Mouse (Mus musculus) C2C12 (cell line): ENCODE results near the gene Itih4. TPM values are rescaled to one million over a fixed set of nuclear protein-coding genes. Genes with fewer than 3 reads are reported as not detected.

Experiments used
- H3K27me3 ChIP-seq: one replicate; pipeline ENCODE4 v1.6.1; 2011; ENCODE audit not compliant: control insufficient read depth, insufficient read depth, insufficient read length
- H3K36me3 ChIP-seq: one replicate; pipeline ENCODE4 v1.6.1; 2011; ENCODE audit not compliant: control insufficient read depth, insufficient read depth
- H3K4me3 ChIP-seq: one replicate; pipeline ENCODE4 v1.5.1; 2011; ENCODE audit warnings: mild to moderate bottlenecking, control low read depth; ENCODE audit not compliant: poor library complexity, insufficient read depth, severe bottlenecking
- H3K79me2 ChIP-seq: one replicate; pipeline ENCODE4 v1.6.1; 2011; ENCODE audit not compliant: control insufficient read depth, insufficient read depth
- H3K79me3 ChIP-seq: one replicate; pipeline ENCODE4 v1.6.1; 2011; ENCODE audit warnings: low read depth, control low read depth
- H3ac ChIP-seq: one replicate; pipeline ENCODE3; 2011; ENCODE audit warnings: low read depth; ENCODE audit not compliant: control insufficient read depth, insufficient read length
- CEBPB ChIP-seq: IDR thresholded peaks from one replicate; pipeline ENCODE4 v1.6.1; 2011; ENCODE audit warnings: low read depth, mild to moderate bottlenecking, control low read depth, moderate library complexity
- CTCF ChIP-seq: IDR thresholded peaks from one replicate; pipeline ENCODE4 v1.5.1; 2011; ENCODE audit not compliant: control insufficient read depth, insufficient read depth, insufficient read length
- FOSL1 ChIP-seq: IDR thresholded peaks from one replicate; pipeline ENCODE4 v1.8.0; 2011; ENCODE audit warnings: mild to moderate bottlenecking, low read length; ENCODE audit not compliant: poor library complexity, insufficient read depth, severe bottlenecking
- MAX ChIP-seq: IDR thresholded peaks from one replicate; pipeline ENCODE4 v1.6.1; 2011; ENCODE audit warnings: mild to moderate bottlenecking, control low read depth
- MYOD1 ChIP-seq: IDR thresholded peaks from one replicate; pipeline ENCODE4 v1.6.1; 2011; ENCODE audit warnings: low read depth; ENCODE audit not compliant: control insufficient read depth, insufficient read length
- MYOG ChIP-seq: IDR thresholded peaks from one replicate; pipeline ENCODE4 v1.6.1; 2011; ENCODE audit not compliant: control insufficient read depth, insufficient read length; ENCODE audit errors: extremely low read depth
- USF1 ChIP-seq: IDR thresholded peaks from one replicate; pipeline ENCODE4 v1.6.1; 2011; ENCODE audit warnings: low read depth, mild to moderate bottlenecking, control low read depth, moderate library complexity
- polyA plus RNA-seq: library from polyadenylated mRNA; unstranded; fragments of >200 nt; fragmentation: generic; extraction: Trizol; gene quantifications from one replicate; pipeline ENCODE4 v1.2.1, GENCODE M21; 2012; ENCODE audit warnings: missing spikeins

Gene Itih4
- polyA plus RNA-seq, 1 experiment: 0.11 TPM

DNA sequence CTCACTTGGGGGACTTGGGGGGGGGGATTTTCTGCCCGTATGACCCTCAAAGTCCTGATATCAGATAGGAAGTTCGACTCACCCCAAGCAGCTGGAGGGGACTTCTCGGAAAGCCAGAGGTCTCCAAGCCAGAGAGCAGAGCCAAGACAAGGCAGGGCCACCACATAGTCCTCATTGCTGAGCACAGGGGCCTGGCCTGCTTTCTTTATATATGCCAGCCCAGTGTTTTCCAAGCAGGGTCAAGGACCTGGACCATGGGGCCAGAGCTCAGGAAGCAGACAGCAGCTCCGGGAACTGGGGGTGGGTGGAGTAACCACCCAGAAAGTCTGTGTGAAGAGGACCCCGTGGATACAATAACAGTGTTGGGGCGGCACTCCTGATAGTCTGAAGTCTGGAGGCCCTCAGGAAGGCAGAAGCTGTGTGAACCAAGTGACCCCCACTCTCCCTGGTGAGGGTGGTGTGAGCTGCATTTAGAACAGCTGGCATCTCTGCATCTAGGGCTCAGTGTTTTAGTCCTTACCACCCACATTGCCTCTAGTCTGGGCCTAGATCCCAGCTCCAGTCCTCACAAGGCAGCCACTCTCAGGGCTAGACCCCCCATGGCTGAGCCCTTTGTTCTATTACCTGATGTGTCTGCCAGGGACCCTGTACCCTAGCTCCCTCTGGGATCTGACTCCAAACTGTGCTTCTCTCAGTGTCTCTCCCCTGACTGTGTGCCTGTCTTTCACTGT, 37.3 kb downstream of the Itih4 start, which contains the start of gene Itih3:
TSS of gene Itih3 (minus strand) at position 386 of the 731 bp plus-strand sequence.
- Histone ChIP-seq H3K79me3 (no peaks in the 10 kb centered on the region), H3ac (no peak within 1 kb of the TSS), H3K27me3 (no peaks in the 10 kb centered on the region), H3K36me3 (no peaks in the 10 kb centered on the region), H3K4me3 (no peak within 1 kb of the TSS), H3K79me2 (no peaks in the 10 kb centered on the region)
- TF ChIP-seq MYOG (no peak), CTCF (no peak), CEBPB (no peak), USF1 (no peak), MYOD1 (no peak), MAX (no peak), FOSL1 (no peak)

DNA sequence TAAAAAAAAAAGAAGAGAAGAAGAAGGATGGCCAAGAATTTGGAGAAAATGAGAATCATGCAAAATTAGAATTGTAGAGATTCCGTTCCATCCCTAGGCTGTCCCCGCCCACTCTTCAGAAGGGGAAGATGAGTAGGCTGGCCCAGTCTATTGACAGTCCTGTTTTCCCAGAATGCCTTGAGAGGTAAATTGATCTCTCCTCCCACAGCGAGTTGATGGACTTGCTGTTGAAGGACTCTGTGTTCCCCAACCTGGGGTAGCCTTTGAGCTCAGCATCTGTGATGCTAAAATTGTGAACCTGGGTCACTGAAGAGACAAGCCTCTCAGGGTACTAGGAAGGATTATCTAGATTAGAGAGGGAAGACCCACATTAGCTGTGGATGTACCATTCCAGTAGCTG, 39.2 kb downstream of the Itih4 start:
- no peak overlapping the region for H3K4me3 ChIP-seq
- no peaks in the 10 kb centered on the region for H3K79me2 ChIP-seq
- no peak overlapping the region for H3ac ChIP-seq
- TF ChIP-seq MYOG (no peak), CTCF (no peak), MAX (no peak), USF1 (no peak), MYOD1 (no peak), FOSL1 (no peak), CEBPB (no peak)
- H3K27me3 ChIP-seq: no peaks in the 10 kb centered on the region
- H3K36me3 ChIP-seq: no peaks in the 10 kb centered on the region
- H3K79me3 ChIP-seq: no peaks in the 10 kb centered on the region

DNA sequence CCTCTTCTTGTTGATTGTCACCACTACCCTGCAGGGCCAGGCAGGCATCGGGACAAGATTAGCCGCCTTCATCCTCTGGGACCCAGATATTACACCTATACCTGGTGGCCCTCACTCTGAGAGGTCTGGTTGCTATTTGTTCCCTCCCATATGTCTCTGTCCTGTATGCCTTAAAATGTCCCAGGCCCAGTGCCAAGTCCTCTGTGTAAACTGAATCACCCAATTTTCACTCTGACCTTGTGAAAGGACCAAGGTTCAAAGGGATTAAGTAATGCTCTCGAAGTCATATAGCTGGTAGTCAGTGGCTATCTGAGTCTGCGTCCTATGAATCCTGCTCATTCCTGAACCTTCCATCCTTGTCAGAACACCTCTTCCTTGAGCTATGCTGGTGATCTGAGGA, 44.1 kb downstream of the Itih4 start:
- Histone ChIP-seq H3K27me3 (no peaks in the 10 kb centered on the region), H3K36me3 (no peaks in the 10 kb centered on the region), H3K79me2 (no peaks in the 10 kb centered on the region), H3ac (no peak overlapping the region), H3K4me3 (no peak overlapping the region), H3K79me3 (no peaks in the 10 kb centered on the region)
- no peak for TF ChIP-seq CTCF
- TF ChIP-seq MYOD1: no peak
- no peak for TF ChIP-seq CEBPB
- no peak for TF ChIP-seq FOSL1
- no peak for TF ChIP-seq USF1
- TF ChIP-seq MAX: no peak

DNA sequence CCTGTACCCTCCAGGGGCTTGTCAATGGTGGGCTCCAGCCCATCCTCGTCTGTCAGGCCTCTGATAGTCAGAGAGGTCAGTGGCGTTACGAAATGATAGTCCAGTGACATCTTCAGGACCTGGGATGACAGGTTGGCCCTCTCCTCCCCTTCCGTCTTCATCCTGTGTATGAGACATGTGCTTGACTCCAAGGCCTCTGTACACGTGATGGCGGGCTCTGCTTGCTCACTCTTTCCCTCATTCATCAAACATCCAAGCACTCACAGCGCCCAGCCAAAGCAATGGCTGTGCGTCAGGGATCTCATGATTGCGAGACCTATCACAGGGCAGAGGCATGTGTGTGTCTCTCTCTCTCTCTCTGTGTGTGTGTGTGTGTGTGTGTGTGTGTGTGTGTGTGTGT, 47.1 kb downstream of the Itih4 start:
- TF ChIP-seq USF1 (no peak), MYOD1 (no peak)
- Histone ChIP-seq H3K4me3 (no peak overlapping the region), H3K27me3 (no peaks in the 10 kb centered on the region), H3K79me2 (no peaks in the 10 kb centered on the region), H3K79me3 (no peaks in the 10 kb centered on the region), H3ac (no peak overlapping the region), H3K36me3 (no peaks in the 10 kb centered on the region)

DNA sequence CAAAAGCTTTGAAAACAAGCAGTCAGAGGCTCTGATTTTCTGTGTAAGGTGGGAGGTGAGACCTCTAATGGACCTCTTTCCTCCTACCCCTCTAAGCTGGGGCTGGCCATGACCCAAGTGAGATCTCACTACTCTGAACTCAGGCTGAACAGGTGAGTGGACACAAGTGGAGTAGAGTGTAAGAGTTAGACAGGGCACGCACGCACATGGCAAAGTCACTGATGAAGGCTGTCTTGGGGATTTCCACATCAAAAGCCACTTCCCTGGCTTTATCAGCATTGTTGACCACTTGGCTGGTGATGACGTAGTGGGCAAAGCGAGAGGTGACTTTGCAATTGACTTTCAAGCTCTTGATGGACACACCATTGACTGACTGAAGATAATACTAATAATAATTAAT, 56.0 kb downstream of the Itih4 start:
- TF ChIP-seq CTCF (no peak), FOSL1 (no peak), CEBPB (no peak), USF1 (no peak), MYOD1 (no peak), MYOG (no peak), MAX (no peak)
- H3K27me3 ChIP-seq: no peaks in the 10 kb centered on the region

DNA sequence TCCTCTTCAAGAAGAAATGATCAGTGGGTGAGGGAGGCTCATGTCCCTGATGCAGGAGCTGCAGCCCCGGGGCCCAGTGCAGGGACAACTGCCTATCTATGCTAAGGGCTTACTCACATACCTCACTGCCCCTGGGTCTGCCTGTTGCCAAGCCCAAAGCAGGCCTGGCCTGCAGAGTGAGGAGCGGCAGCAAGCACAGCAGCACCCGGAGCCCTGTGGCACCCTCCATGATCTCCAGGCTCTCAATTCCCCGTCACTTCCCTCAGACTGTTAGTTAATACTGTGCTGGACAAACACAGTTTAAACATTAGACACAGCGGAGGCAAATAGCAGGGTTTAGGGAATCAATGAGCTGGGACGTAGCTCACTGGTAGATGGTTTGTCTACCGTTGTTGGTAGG, 56.8 kb downstream of the Itih4 start, which contains the start of gene Itih1:
TSS of gene Itih1 (minus strand) at position 252 of the 400 bp plus-strand sequence.
- H3K4me3 ChIP-seq: no peak within 1 kb of the TSS
- no peaks in the 10 kb centered on the region for H3K27me3 ChIP-seq
- no peaks in the 10 kb centered on the region for H3K79me2 ChIP-seq
- H3K36me3 ChIP-seq: no peaks in the 10 kb centered on the region
- TF ChIP-seq USF1: no peak
- no peak for TF ChIP-seq MAX
- no peak for TF ChIP-seq MYOD1
- TF ChIP-seq FOSL1: no peak
- TF ChIP-seq CTCF: no peak
- no peak for TF ChIP-seq CEBPB
- TF ChIP-seq MYOG: no peak
- H3ac ChIP-seq: no peak within 1 kb of the TSS
- H3K79me3 ChIP-seq: no peaks in the 10 kb centered on the region

More for the DNA sequence above, 56.0 kb downstream of the Itih4 start:
- H3K36me3 ChIP-seq: no peaks in the 10 kb centered on the region
- H3K4me3 ChIP-seq: no peak overlapping the region
- no peaks in the 10 kb centered on the region for H3K79me3 ChIP-seq
- H3K79me2 ChIP-seq: no peaks in the 10 kb centered on the region
- H3ac ChIP-seq: no peak overlapping the region
